Mouse (Mus musculus): ENCODE measurements at regions not wholly inside any gene's neighbourhood (a gene's known extent, or its start where the extent isn't known, plus 50 kb on each side); places are given as distances from the start of the nearest gene placed in this dataset.

DNA sequence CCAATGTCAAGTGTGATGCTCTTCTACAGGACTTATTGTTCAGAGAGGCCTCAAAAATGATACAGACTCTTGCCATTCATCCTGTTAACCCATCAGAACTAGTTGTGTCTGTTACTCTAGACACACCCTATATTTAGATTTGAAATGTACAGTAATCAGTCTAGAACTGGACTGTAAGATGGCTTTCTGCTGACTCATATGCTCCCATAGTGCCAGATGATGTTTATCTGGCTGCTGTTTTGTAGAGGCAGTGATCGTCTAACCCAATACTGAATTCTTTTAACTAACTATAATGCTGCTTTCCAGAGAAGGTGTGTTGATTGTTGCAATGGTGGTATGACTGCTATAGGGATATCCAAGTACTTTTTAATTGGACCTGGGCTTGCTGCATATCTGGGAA lies 185.9 kb upstream of the Npsr1 start:
- DNase-seq (ENCODE audit: low spot score): no peak

- DNase-seq (ENCODE audit: low spot score): no peak
Measured at GRCm38 (mm10) chr9:23917345-23917744, 180.5 kb upstream of the Npsr1 start.

DNA sequence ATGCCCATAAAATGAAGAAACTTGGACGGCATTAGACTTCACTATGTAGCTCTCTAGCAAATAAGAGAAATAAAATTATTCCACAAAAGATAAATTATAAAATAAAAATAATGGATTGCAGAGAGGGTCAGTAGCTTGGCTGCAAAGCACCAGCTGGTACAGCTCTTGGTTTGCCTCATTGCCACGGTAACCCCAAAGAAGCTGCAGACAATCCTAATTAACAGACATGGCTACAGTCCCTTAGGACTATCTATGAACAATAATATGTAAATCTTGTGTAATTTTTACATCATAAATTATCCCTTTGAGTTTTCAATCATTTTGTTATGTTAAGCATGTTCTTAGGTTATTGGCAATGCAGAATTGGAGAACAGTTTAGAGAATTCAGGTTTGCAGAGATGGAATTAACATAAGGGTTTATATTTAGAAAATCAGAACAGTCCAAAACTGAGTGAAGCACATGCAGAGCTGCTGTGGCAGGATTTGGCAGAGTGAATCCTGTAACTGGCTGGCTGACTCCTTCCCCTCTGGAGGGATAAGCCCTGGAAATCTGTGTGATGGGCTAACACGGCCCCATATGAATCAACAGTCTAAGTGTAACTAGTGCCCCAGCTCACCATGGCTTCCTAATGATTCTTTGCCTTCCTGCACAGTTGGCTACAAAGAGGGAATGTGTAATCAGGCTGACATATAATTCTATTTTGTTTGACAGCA lies 178.4 kb upstream of the Npsr1 start:
- no peak for DNase-seq (ENCODE audit: low spot score)

- DNase-seq (ENCODE audit: low spot score): no peak
Measured at GRCm38 (mm10) chr9:23932185-23932584, 165.6 kb upstream of the Npsr1 start.

DNA sequence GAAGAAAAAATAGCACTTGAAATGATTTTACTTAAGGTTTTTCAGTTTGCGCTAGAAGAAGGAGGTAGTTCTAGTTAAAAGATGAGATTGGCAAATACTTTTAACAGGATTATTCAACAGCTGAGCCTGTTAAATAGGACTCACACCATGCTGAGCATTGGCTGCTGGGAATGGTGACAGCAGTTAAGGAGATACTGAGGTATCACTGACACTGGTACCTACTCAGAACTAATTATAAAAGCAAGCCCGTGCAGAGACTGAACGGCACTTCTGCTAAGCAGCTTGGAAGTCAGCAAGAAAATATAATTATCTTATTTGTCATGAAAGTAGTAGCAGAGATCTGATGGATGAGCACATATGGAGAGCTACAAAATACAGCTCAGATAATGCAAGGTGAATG lies 163.5 kb upstream of the Npsr1 start:
- DNase-seq (ENCODE audit: low spot score): no peak

- DNase-seq (ENCODE audit: low spot score): no peak
Measured at GRCm38 (mm10) chr9:23952543-23952942, 145.3 kb upstream of the Npsr1 start.

DNA sequence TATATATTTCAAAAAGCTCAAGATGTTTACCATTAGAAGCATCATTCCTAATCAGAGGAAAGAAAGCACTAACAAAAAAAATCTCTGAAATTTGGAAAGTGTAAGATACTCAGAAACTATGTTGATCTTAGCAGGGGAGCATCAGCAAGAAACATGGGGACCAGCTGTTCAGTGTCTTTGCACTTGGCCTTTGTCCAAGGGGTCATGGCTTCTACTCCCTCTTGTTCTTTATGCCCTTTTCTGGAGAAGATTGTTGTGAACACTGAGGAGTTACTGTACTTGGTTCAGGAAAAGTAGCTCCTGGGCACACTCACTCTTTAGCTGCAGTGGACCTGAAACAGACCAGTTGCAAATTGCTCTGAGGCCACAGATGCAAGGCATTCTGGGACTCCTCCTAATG lies 141.2 kb upstream of the Npsr1 start:
- DNase-seq (ENCODE audit: low spot score): peak; percentile 0

- DNase-seq (ENCODE audit: low spot score): no peak
Measured at GRCm38 (mm10) chr9:23969736-23970135, 128.1 kb upstream of the Npsr1 start.

DNA sequence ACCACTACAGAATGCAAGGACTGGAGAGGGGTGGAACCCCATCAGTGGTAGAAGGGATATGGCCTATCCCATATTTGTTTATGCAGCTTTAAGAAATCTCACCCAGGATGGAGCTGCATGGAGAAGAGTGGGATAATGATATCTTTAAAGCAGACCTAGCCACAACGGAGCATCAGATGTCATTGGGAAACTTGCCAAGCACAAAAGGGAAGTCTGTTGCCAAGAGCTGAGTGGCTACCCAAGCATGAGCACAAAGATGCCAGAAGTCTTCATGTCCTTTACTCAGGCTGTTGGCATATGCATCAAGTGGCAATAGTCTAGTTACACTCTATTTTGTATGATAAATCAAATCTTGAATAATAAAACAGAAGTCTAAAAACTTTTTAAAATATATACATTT lies 124.6 kb upstream of the Npsr1 start:
- DNase-seq (ENCODE audit: low spot score): no peak

DNA sequence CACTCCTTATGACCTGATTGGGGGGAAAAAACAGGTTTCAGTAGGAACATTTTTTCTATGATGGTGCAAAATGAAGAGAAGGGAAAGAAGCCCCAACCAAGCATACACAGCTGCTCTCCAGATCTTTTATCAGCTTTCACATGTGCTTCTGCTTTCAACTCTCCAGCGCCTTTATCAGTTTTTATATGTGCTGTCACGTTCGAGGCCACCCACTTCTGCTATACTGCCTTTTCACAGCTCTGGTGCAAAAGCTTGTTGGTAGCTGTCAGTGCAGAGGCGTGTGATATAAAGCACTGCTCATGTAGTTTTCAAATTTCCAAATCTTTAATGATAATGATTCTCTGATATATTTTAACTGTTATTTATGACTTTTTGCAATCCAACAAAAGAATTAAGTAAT lies 120.2 kb upstream of the Npsr1 start:
- DNase-seq (ENCODE audit: low spot score): no peak

DNA sequence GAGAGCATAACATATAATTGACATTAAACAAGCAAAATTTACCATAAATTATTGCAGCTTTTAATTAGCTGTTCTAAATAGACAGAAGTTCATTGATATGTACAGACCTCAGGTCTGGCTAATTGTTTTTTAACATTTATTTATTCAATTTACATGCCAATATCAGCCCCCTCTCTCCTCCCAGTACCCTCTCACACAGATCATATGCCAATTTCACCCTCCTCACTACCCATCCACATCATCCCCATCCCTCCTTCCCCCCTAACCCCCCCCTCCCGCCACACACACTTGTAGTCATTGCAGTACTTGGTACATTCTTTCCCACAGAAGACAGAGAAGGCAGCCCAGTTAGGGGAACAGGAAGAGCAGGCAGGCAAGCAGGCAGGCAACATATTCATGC lies 91.4 kb upstream of the Npsr1 start:
- no peak for DNase-seq (ENCODE audit: low spot score)

- DNase-seq (ENCODE audit: low spot score): no peak
Measured at GRCm38 (mm10) chr9:24038274-24038673, 59.5 kb upstream of the Npsr1 start.
